13 mouse cellular contexts compared by ENCODE assay signal in genomic region chr19:40698103-40698853, GRCm38 (mm10). TPM values are rescaled to one million over a fixed set of nuclear protein-coding genes. Genes with fewer than 3 reads are reported as not detected.
DNase-seq lines count a peak whose midpoint lies in the region; ATAC-seq lines count a peak whose summit lies in the region.
"Had no signal": no experiment of that assay in that cellular context is flagged by ENCODE, and none has a peak within 500 bp of the region (broad histone marks: within the 10 kb centered on the region; RNA-seq: fewer than 3 reads in every experiment).

No protein-coding gene starts in this region.

- DNase-seq in heart, adult 11 months, result peak; percentile 98
- DNase-seq in heart, embryonic 10.5 days (ENCODE audit: low spot score), result no peak
- DNase-seq in kidney, postnatal 14 days, result peak; percentile 70
- peak; percentile 86 for DNase-seq in lung, postnatal 36 days
- no peak for DNase-seq in layer of hippocampus, adult 11-12 months (ENCODE audit: low spot score)
- DNase-seq: cerebellum, adult 11 months; liver, embryonic 13.5 days; thymus, postnatal 25 days had no signal

- 57% methylated on average over 13 of the region's 13 CpGs for WGBS in heart, embryonic 10.5 days
- WGBS in heart, embryonic 12.5 days, result 51% methylated on average over 13 of the region's 13 CpGs

- H3K9ac ChIP-seq in heart, embryonic 12.5 days, result no peak overlapping the region
- H3K9ac ChIP-seq: heart, embryonic 13.5 days; liver, embryonic 13.5 days had no signal

- ATAC-seq in heart, embryonic 12.5 days (ENCODE audit: insufficient number of reproducible peaks, low FRiP score), result peak; percentile 66; the same call in 1 of the 2 replicates
- no peak for ATAC-seq in inflammation-experienced regulatory T-cells, adult 6 months
- ATAC-seq in monocyte, adult 5-6 weeks (replicated peaks; ENCODE audit: insufficient number of reproducible peaks, low FRiP score, low TSS enrichment, poor library complexity, severe bottlenecking), result no peak
- ATAC-seq: hindbrain, embryonic 16.5 days had no signal

- H3K27ac ChIP-seq in heart, embryonic 10.5 days, result no peak overlapping the region
- H3K27ac ChIP-seq in heart, embryonic 12.5 days (ENCODE audit: poor library complexity, severe bottlenecking), result peak overlapping the region; percentile 9
- H3K27ac ChIP-seq: heart, embryonic 13.5 days; liver, embryonic 13.5 days had no signal

- H3K4me1 ChIP-seq in heart, embryonic 10.5 days, result peaks cover 9% of the 10 kb centered on the region
- H3K4me1 ChIP-seq in heart, embryonic 12.5 days (replicated peaks), result peaks cover 19% of the 10 kb centered on the region
- H3K4me1 ChIP-seq: liver, embryonic 13.5 days had no signal

- no peak overlapping the region for H3K4me3 ChIP-seq in heart, embryonic 10.5 days
- no peak overlapping the region for H3K4me3 ChIP-seq in heart, embryonic 12.5 days
- H3K4me3 ChIP-seq: heart, embryonic 13.5 days; liver, embryonic 13.5 days had no signal

- H3K27me3 ChIP-seq in heart, embryonic 10.5 days (ENCODE audit: insufficient read depth, poor library complexity, severe bottlenecking), result no peaks in the 10 kb centered on the region
- H3K27me3 ChIP-seq in heart, embryonic 12.5 days (replicated peaks), result no peaks in the 10 kb centered on the region
- H3K27me3 ChIP-seq: heart, embryonic 13.5 days; liver, embryonic 13.5 days had no signal

- H3K4me2 ChIP-seq in heart, embryonic 12.5 days, result no peak overlapping the region
- H3K4me2 ChIP-seq: heart, embryonic 13.5 days; liver, embryonic 13.5 days had no signal

- H3K36me3 ChIP-seq in heart, embryonic 10.5 days, result no peaks in the 10 kb centered on the region
- H3K36me3 ChIP-seq in heart, embryonic 12.5 days, result no peaks in the 10 kb centered on the region
- H3K36me3 ChIP-seq: heart, embryonic 13.5 days; liver, embryonic 13.5 days had no signal

- H3K9me3 ChIP-seq in heart, embryonic 10.5 days, result no peaks in the 10 kb centered on the region
- H3K9me3 ChIP-seq in heart, embryonic 12.5 days (replicated peaks), result no peaks in the 10 kb centered on the region
- H3K9me3 ChIP-seq: heart, embryonic 13.5 days; liver, embryonic 13.5 days had no signal

RNA-seq across cellular contexts. Expression of gene Cc2d2b, which starts 50.3 kb away (rescaled TPM):
- 0.17 and 0.79 TPM in 2 replicates for polyA plus RNA-seq in heart, embryonic 10.5 days (2016; fragmentation: Nextera tagmentation; extraction: Ambion mirVana)
- polyA plus RNA-seq in heart, embryonic 12.5 days (2016; fragmentation: Nextera tagmentation; extraction: Ambion mirVana), result 0.04 and 0.28 TPM in 2 replicates
- under 1 TPM in 2 of 3 experiments, not detected in 1; 0.13 to 0.15 TPM for polyA plus RNA-seq in inflammation-experienced regulatory T-cells, adult 6 months (2017; shearing (Covaris generic))
- total RNA-seq in monocyte, adult 5-6 weeks (2017), result 0.53 to 3.2 TPM in 2 of 3 replicates, not detected in the other

Comparison
In these comparisons a context has a peak if more than half of its experiments do, and no peak if none do; other contexts are left out.
1. DNase-seq: peak in heart, adult 11 months (single experiment), kidney, postnatal 14 days (single experiment) and lung, postnatal 36 days (single experiment); none in heart, embryonic 10.5 days (single experiment) and layer of hippocampus, adult 11-12 months (single experiment).